Mouse (Mus musculus) olfactory bulb, adult 2 months (tissue): ENCODE results near the gene Rap1gap.

Experiments
- CTCF ChIP-seq: fragments of 200-500 bp; IDR thresholded peaks from 2 replicates; pipeline ENCODE4 v1.5.1; 2012; ENCODE audit warnings: low read depth, mild to moderate bottlenecking, low read length, moderate library complexity; ENCODE audit not compliant: insufficient read depth
- POLR2A ChIP-seq: fragments of 200-500 bp; IDR thresholded peaks from 2 replicates; pipeline ENCODE4 v1.6.1; 2012; ENCODE audit warnings: mild to moderate bottlenecking, low read depth, low read length, moderate library complexity; ENCODE audit not compliant: insufficient read depth

- TF ChIP-seq CTCF = no peak
- no peak for TF ChIP-seq POLR2A
These were observed 87.9 kb downstream of the Rap1gap start for GRCm38 (mm10) chr4:137752471-137752870.
